Mouse (Mus musculus): ENCODE results near the gene Olfr1062.
"Not testable (repeated sequence)": the region's sequence is repeated elsewhere in the genome, so short reads cannot be mapped to it uniquely, and the experiment has no call there.

- not testable (repeated sequence) for TF ChIP-seq CTCF, EP300 (IDR thresholded peaks at IDR 0.05; ENCODE audit: low read depth)
These were observed 2.0 kb upstream of the Olfr1062 start for GRCm38 (mm10) chr2:86428511-86428910.
